Mouse (Mus musculus): ENCODE results near the gene Hnrnpa3.
"Not testable (repeated sequence)": the region's sequence is repeated elsewhere in the genome, so short reads cannot be mapped to it uniquely, and the experiment has no call there.

Gene Hnrnpa3

GRCm38 (mm10) chr2:75679947-75680346, 20.9 kb downstream of the Hnrnpa3 start:
- DNase-seq (ENCODE audit: low spot score): no peak

GRCm38 (mm10) chr2:75681439-75681838, 22.4 kb downstream of the Hnrnpa3 start:
- peak; percentile 55 for DNase-seq (ENCODE audit: low spot score)

- DNase-seq (ENCODE audit: low spot score): peak; percentile 30
Observed at GRCm38 (mm10) chr2:75682978-75683709, 24.1 kb downstream of the Hnrnpa3 start.

- DNase-seq (ENCODE audit: low spot score): no peak
Observed at GRCm38 (mm10) chr2:75684526-75684925, 25.5 kb downstream of the Hnrnpa3 start.

GRCm38 (mm10) chr2:75685458-75685861, 26.4 kb downstream of the Hnrnpa3 start:
- DNase-seq (ENCODE audit: low spot score): no peak

- DNase-seq (ENCODE audit: low spot score): no peak
Observed at GRCm38 (mm10) chr2:75687040-75687749, 28.1 kb downstream of the Hnrnpa3 start.

GRCm38 (mm10) chr2:75688901-75689300, 29.8 kb downstream of the Hnrnpa3 start:
- DNase-seq (ENCODE audit: low spot score): no peak

- DNase-seq (ENCODE audit: low spot score): no peak
Observed at GRCm38 (mm10) chr2:75689482-75690158, 30.6 kb downstream of the Hnrnpa3 start.

- no peak for DNase-seq (ENCODE audit: low spot score)
Observed at GRCm38 (mm10) chr2:75690656-75691055, 31.6 kb downstream of the Hnrnpa3 start.

- no peak for DNase-seq (ENCODE audit: low spot score)
Observed at GRCm38 (mm10) chr2:75691316-75691715, 32.3 kb downstream of the Hnrnpa3 start.

- no peak for DNase-seq (ENCODE audit: low spot score)
Observed at GRCm38 (mm10) chr2:75692369-75692768, 33.3 kb downstream of the Hnrnpa3 start.

- DNase-seq (ENCODE audit: low spot score): not testable (repeated sequence)
Observed at GRCm38 (mm10) chr2:75694926-75695325, 35.9 kb downstream of the Hnrnpa3 start.

GRCm38 (mm10) chr2:75695676-75696350, 36.8 kb downstream of the Hnrnpa3 start:
- DNase-seq (ENCODE audit: low spot score): no peak

GRCm38 (mm10) chr2:75696371-75696770, 37.3 kb downstream of the Hnrnpa3 start:
- no peak for DNase-seq (ENCODE audit: low spot score)

GRCm38 (mm10) chr2:75697222-75697621, 38.2 kb downstream of the Hnrnpa3 start:
- DNase-seq (ENCODE audit: low spot score): no peak

- no peak for DNase-seq (ENCODE audit: low spot score)
Observed at GRCm38 (mm10) chr2:75698007-75698406, 38.9 kb downstream of the Hnrnpa3 start.

GRCm38 (mm10) chr2:75698874-75699273, 39.8 kb downstream of the Hnrnpa3 start:
- DNase-seq (ENCODE audit: low spot score): no peak

GRCm38 (mm10) chr2:75700543-75700942, 41.5 kb downstream of the Hnrnpa3 start:
- DNase-seq (ENCODE audit: low spot score): no peak

GRCm38 (mm10) chr2:75701207-75701606, 42.1 kb downstream of the Hnrnpa3 start:
- DNase-seq (ENCODE audit: low spot score): no peak

GRCm38 (mm10) chr2:75701822-75702587, 42.9 kb downstream of the Hnrnpa3 start:
- DNase-seq (ENCODE audit: low spot score): no peak

GRCm38 (mm10) chr2:75702588-75702976, 43.5 kb downstream of the Hnrnpa3 start:
- peak; percentile 31 for DNase-seq (ENCODE audit: low spot score)
